Mouse (Mus musculus): ENCODE results near the gene 4921504E06Rik. TPM values are rescaled to one million over a fixed set of nuclear protein-coding genes. Genes with fewer than 3 reads are reported as not detected.

The 4921504E06Rik gene
- total and polyA plus RNA-seq, 3 experiments: not detected

DNA sequence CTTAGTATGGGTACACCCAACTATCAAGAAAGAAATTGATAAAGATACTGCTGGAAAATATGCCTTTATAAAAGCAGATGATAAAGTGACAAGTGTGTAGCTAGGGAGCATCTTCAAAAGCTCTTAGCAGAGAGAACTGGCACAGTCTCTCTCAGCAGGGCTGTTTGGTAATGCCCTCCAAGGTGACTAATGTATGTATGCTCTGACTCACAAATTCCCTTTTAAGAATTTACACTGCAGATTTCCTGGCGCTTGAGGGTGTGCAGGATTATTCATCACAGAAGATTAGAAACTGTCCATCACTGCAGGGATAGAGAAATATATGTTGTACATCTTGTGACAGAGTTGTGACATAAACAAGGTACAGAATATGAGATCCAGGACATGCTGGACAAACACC, 12.8 kb downstream of the 4921504E06Rik start:
- Histone ChIP-seq H3K4me3 (ENCODE audit: control insufficient read depth in 1 of 2, insufficient read depth in 1 of 2, low read depth in 2 of 2, low read length in 2 of 2) (no peak overlapping the region), H3K27ac (ENCODE audit: control insufficient read depth, low read depth, low read length) (no peak overlapping the region), H3K79me2 (ENCODE audit: control insufficient read depth, insufficient read depth, low read length, poor library complexity) (no peaks in the 10 kb centered on the region), H3K9me3 (replicated peaks; ENCODE audit: insufficient read depth, low read length) (no peaks in the 10 kb centered on the region), H3K9ac (ENCODE audit: control insufficient read depth, low read depth, low read length, poor library complexity, severe bottlenecking) (no peak overlapping the region), H3K27me3 (ENCODE audit: control insufficient read depth in 1 of 2, insufficient read depth in 2 of 2, low read length in 2 of 2) (no peaks in the 10 kb centered on the region), H3K4me1 (ENCODE audit: control insufficient read depth in 1 of 2, insufficient read depth in 2 of 2, low read length in 2 of 2) (no peaks in the 10 kb centered on the region), H3K36me3 (ENCODE audit: control insufficient read depth in 1 of 2, insufficient read depth in 2 of 2, low read length in 2 of 2) (no peaks in the 10 kb centered on the region)
- TF ChIP-seq BHLHE40 (IDR thresholded peaks at IDR 0.05; ENCODE audit: borderline replicate concordance, low read depth, low read length) (no peak), EP300 (IDR thresholded peaks at IDR 0.05; ENCODE audit: low read depth in 1 of 2, low read length in 2 of 2) (no peak), JUND (IDR thresholded peaks at IDR 0.05; ENCODE audit: low read depth, low read length) (no peak), POLR2AphosphoS2 (IDR thresholded peaks at IDR 0.05; ENCODE audit: low read length) (no peak), ZKSCAN1 (IDR thresholded peaks at IDR 0.05; ENCODE audit: low read depth, low read length) (no peak), TCF12 (IDR thresholded peaks at IDR 0.05; ENCODE audit: low read depth, low read length) (no peak), CHD2 (IDR thresholded peaks at IDR 0.05; ENCODE audit: low read length) (no peak), ZNF384 (IDR thresholded peaks at IDR 0.05; ENCODE audit: low read depth, low read length) (no peak), CHD1 (IDR thresholded peaks at IDR 0.05; ENCODE audit: low read depth, low read length) (no peak), USF1 (IDR thresholded peaks at IDR 0.05; ENCODE audit: low read depth, low read length) (no peak), GATA1 (IDR thresholded peaks at IDR 0.05; ENCODE audit: low read depth, low read length) (no peak), KAT2A (conservative IDR thresholded peaks at IDR 0.05; ENCODE audit: low read depth, low read length) (no peak)
- DNase-seq (ENCODE audit: low read depth, low spot score): no peak

DNA sequence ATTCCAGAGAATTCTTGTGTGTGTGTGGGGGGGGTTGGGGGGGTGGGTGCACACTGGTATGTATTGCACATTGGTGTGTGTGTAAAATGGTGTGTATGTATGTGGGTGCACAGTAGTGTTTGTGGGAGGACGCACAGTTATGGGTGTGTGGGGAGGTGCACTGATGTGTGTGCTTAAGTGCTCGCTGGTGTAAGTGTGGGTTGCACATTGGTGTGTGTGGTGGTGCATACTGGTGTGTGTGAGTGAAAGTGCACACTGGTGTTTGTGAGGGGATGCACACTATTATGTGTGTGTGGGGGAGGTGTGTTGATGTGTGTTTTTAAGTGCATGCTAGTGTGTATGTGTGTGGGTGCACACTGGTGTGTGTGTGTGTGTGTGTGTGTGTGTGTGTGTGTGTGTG, 24.3 kb downstream of the 4921504E06Rik start:
- Histone ChIP-seq H3K36me3 (ENCODE audit: control insufficient read depth in 1 of 2, insufficient read depth in 2 of 2, low read length in 2 of 2) (no peaks in the 10 kb centered on the region), H3K4me3 (ENCODE audit: control insufficient read depth in 1 of 2, insufficient read depth in 1 of 2, low read depth in 2 of 2, low read length in 2 of 2) (no peak overlapping the region), H3K4me1 (ENCODE audit: control insufficient read depth in 1 of 2, insufficient read depth in 2 of 2, low read length in 2 of 2) (no peaks in the 10 kb centered on the region), H3K27ac (ENCODE audit: control insufficient read depth, low read depth, low read length) (no peak overlapping the region), H3K27me3 (ENCODE audit: control insufficient read depth in 1 of 2, insufficient read depth in 2 of 2, low read length in 2 of 2) (peaks cover 0 to 1% of the 10 kb centered on the region in 2 experiments; a peak in 2 of 4 replicates), H3K79me2 (ENCODE audit: control insufficient read depth, insufficient read depth, low read length, poor library complexity) (no peaks in the 10 kb centered on the region), H3K9ac (ENCODE audit: control insufficient read depth, low read depth, low read length, poor library complexity, severe bottlenecking) (no peak overlapping the region), H3K9me3 (replicated peaks; ENCODE audit: insufficient read depth, low read length) (no peaks in the 10 kb centered on the region)
- TF ChIP-seq MYC (IDR thresholded peaks at IDR 0.05; ENCODE audit: low read depth, low read length) (no peak), ZKSCAN1 (IDR thresholded peaks at IDR 0.05; ENCODE audit: low read depth, low read length) (no peak), ZC3H11A (IDR thresholded peaks at IDR 0.05; ENCODE audit: low read depth, low read length) (no peak), CHD1 (IDR thresholded peaks at IDR 0.05; ENCODE audit: low read depth, low read length) (no peak), GATA1 (IDR thresholded peaks at IDR 0.05; ENCODE audit: low read depth, low read length) (no peak), TCF12 (IDR thresholded peaks at IDR 0.05; ENCODE audit: low read depth, low read length) (no peak), TAL1 (IDR thresholded peaks at IDR 0.05; ENCODE audit: low read length) (no peak), USF1 (IDR thresholded peaks at IDR 0.05; ENCODE audit: low read depth, low read length) (no peak), POLR2AphosphoS2 (IDR thresholded peaks at IDR 0.05; ENCODE audit: low read length) (no peak), KAT2A (conservative IDR thresholded peaks at IDR 0.05; ENCODE audit: low read depth, low read length) (no peak), HCFC1 (IDR thresholded peaks at IDR 0.05; ENCODE audit: low read depth, low read length) (no peak), BHLHE40 (IDR thresholded peaks at IDR 0.05; ENCODE audit: borderline replicate concordance, low read depth, low read length) (no peak), POLR2A (IDR thresholded peaks at IDR 0.05; ENCODE audit: control insufficient read depth in 1 of 2, insufficient read depth in 1 of 2, low read depth in 1 of 2, low read length in 2 of 2, poor library complexity in 1 of 2) (no peak), POLR2AphosphoS5 (IDR thresholded peaks at IDR 0.05; ENCODE audit: borderline replicate concordance, low read depth, low read length) (no peak), EP300 (IDR thresholded peaks at IDR 0.05; ENCODE audit: low read depth in 1 of 2, low read length in 2 of 2) (no peak), ZMIZ1 (IDR thresholded peaks at IDR 0.05; ENCODE audit: low read depth, low read length) (no peak)
- no peak for DNase-seq (ENCODE audit: low read depth, low spot score)

Measured in MEL (cell line).